In genomic region chr16:32913212-32913611, GRCm38 (mm10) we compare ENCODE assay signal across 8 mouse cellular contexts. TPM values are rescaled to one million over a fixed set of nuclear protein-coding genes. Genes with fewer than 3 reads are reported as not detected.
DNase-seq lines count a peak whose midpoint lies in the region; ATAC-seq lines count a peak whose summit lies in the region.

No protein-coding gene starts in this region.

- peak overlapping the region; percentile 98 for H3K4me3 ChIP-seq in kidney, embryonic 14.5 days (ENCODE audit: low read length)
- peak overlapping the region; percentile 99; the same call in 1 of the 2 replicates for H3K4me3 ChIP-seq in embryonic facial prominence, embryonic 14.5 days (ENCODE audit: low read depth, low read length)
- H3K4me3 ChIP-seq in midbrain, embryonic 16.5 days (ENCODE audit: low read depth, low read length) = no peak overlapping the region

- no peak overlapping the region for H3K27ac ChIP-seq in kidney, embryonic 14.5 days (ENCODE audit: low read depth, low read length)
- H3K27ac ChIP-seq in embryonic facial prominence, embryonic 14.5 days (replicated peaks; ENCODE audit: low read depth, low read length) = no peak overlapping the region
- H3K27ac ChIP-seq in midbrain, embryonic 16.5 days (ENCODE audit: low read length) = no peak overlapping the region

- H3K9ac ChIP-seq in kidney, embryonic 14.5 days (ENCODE audit: low read depth, low read length) = no peak overlapping the region
- no peak overlapping the region for H3K9ac ChIP-seq in embryonic facial prominence, embryonic 14.5 days (ENCODE audit: low read depth, low read length)
- H3K9ac ChIP-seq in midbrain, embryonic 16.5 days (ENCODE audit: low read depth, low read length) = no peak overlapping the region

- no peak for DNase-seq in kidney, postnatal 10 days
- no peak for DNase-seq in embryonic facial prominence, embryonic 14.5 days (ENCODE audit: low spot score)
- DNase-seq in induced T-regulatory cell, adult 2 months (ENCODE audit: low read depth) = peak; percentile 50
- DNase-seq in embryo, embryonic 11 days = no peak
- DNase-seq in urinary bladder, postnatal 10 days (ENCODE audit: low spot score) = no peak
- no peak for DNase-seq in urinary bladder, postnatal 4 days (ENCODE audit: low spot score in 2 of 2)

- H3K4me1 ChIP-seq in kidney, embryonic 14.5 days (ENCODE audit: control insufficient read depth, insufficient read depth, low read length) = peaks cover 6% of the 10 kb centered on the region; the same call in 1 of the 2 replicates
- peaks cover 4% of the 10 kb centered on the region; the same call in 1 of the 2 replicates for H3K4me1 ChIP-seq in embryonic facial prominence, embryonic 14.5 days (ENCODE audit: control insufficient read depth, insufficient read depth, low read length)
- H3K4me1 ChIP-seq in midbrain, embryonic 16.5 days (ENCODE audit: control insufficient read depth, insufficient read depth, low read length) = peaks cover 7% of the 10 kb centered on the region

- H3K27me3 ChIP-seq in kidney, embryonic 14.5 days (ENCODE audit: control insufficient read depth, insufficient read depth, low read length) = no peaks in the 10 kb centered on the region
- no peaks in the 10 kb centered on the region for H3K27me3 ChIP-seq in embryonic facial prominence, embryonic 14.5 days (replicated peaks; ENCODE audit: control insufficient read depth, insufficient read depth, low read length)
- H3K27me3 ChIP-seq in midbrain, embryonic 16.5 days (ENCODE audit: control insufficient read depth, insufficient read depth, low read depth, low read length) = no peaks in the 10 kb centered on the region

- H3K36me3 ChIP-seq in kidney, embryonic 14.5 days (ENCODE audit: control insufficient read depth, insufficient read depth, low read length) = no peaks in the 10 kb centered on the region
- H3K36me3 ChIP-seq in embryonic facial prominence, embryonic 14.5 days (ENCODE audit: control insufficient read depth, insufficient read depth, low read length) = peaks cover 1% of the 10 kb centered on the region; the same call in 1 of the 2 replicates
- no peaks in the 10 kb centered on the region for H3K36me3 ChIP-seq in midbrain, embryonic 16.5 days (ENCODE audit: control insufficient read depth, insufficient read depth, low read length)

- 64% methylated on average over 7 of the region's 7 CpGs for WGBS in kidney, embryonic 14.5 days
- 58% methylated on average over 7 of the region's 7 CpGs for WGBS in embryonic facial prominence, embryonic 14.5 days
- WGBS in midbrain, embryonic 16.5 days = 67% methylated on average over 7 of the region's 7 CpGs

- H3K9me3 ChIP-seq in kidney, embryonic 14.5 days (ENCODE audit: control insufficient read depth, low read length) = no peaks in the 10 kb centered on the region
- H3K9me3 ChIP-seq in embryonic facial prominence, embryonic 14.5 days (ENCODE audit: control insufficient read depth, low read length) = no peaks in the 10 kb centered on the region
- no peaks in the 10 kb centered on the region for H3K9me3 ChIP-seq in midbrain, embryonic 16.5 days (replicated peaks; ENCODE audit: control insufficient read depth, low read length, poor library complexity, severe bottlenecking)

- H3K4me2 ChIP-seq in kidney, embryonic 14.5 days (replicated peaks; ENCODE audit: low read depth, low read length) = peak overlapping the region; percentile 62
- H3K4me2 ChIP-seq in embryonic facial prominence, embryonic 14.5 days (ENCODE audit: low read depth, low read length) = peak overlapping the region; percentile 62
- H3K4me2 ChIP-seq in midbrain, embryonic 16.5 days (ENCODE audit: low read length) = peak overlapping the region; percentile 81; the same call in 1 of the 2 replicates

- no peak for ATAC-seq in kidney, embryonic 14.5 days (ENCODE audit: low FRiP score, low TSS enrichment)
- no peak for ATAC-seq in embryonic facial prominence, embryonic 14.5 days (ENCODE audit: low read depth)
- no peak for ATAC-seq in midbrain, embryonic 16.5 days

RNA-seq across cellular contexts. Expression of gene Lrch3, which starts 0.7 kb away (rescaled TPM):
- 19.7 and 32.7 TPM in 2 replicates for polyA plus RNA-seq in kidney, embryonic 14.5 days (2014; fragmentation: Nextera tagmentation; extraction: Ambion mirVana)
- 23.5 and 25.3 TPM in 2 replicates for polyA plus RNA-seq in embryonic facial prominence, embryonic 14.5 days (2014; fragmentation: Nextera tagmentation; extraction: Ambion mirVana)
- polyA plus RNA-seq in midbrain, embryonic 16.5 days (2015; fragmentation: Nextera tagmentation; extraction: Ambion mirVana) = 39.5 and 47.1 TPM in 2 replicates

RNA-seq across cellular contexts. Expression of gene Rubcn, which starts 35.6 kb away (rescaled TPM):
- 12.1 and 15.2 TPM in 2 replicates for polyA plus RNA-seq in kidney, embryonic 14.5 days (2014; fragmentation: Nextera tagmentation; extraction: Ambion mirVana)
- 19.6 and 20.3 TPM in 2 replicates for polyA plus RNA-seq in embryonic facial prominence, embryonic 14.5 days (2014; fragmentation: Nextera tagmentation; extraction: Ambion mirVana)
- 39.8 and 41.3 TPM in 2 replicates for polyA plus RNA-seq in midbrain, embryonic 16.5 days (2015; fragmentation: Nextera tagmentation; extraction: Ambion mirVana)

RNA-seq across cellular contexts. Expression of gene Fyttd1, which starts 35.9 kb away (rescaled TPM):
- 119 and 155 TPM in 2 replicates for polyA plus RNA-seq in kidney, embryonic 14.5 days (2014; fragmentation: Nextera tagmentation; extraction: Ambion mirVana)
- 136 and 141 TPM in 2 replicates for polyA plus RNA-seq in embryonic facial prominence, embryonic 14.5 days (2014; fragmentation: Nextera tagmentation; extraction: Ambion mirVana)
- 119 and 125 TPM in 2 replicates for polyA plus RNA-seq in midbrain, embryonic 16.5 days (2015; fragmentation: Nextera tagmentation; extraction: Ambion mirVana)
